Mouse (Mus musculus): ENCODE data around the gene Vangl1. TPM values are rescaled to one million over a fixed set of nuclear protein-coding genes. Genes with fewer than 3 reads are reported as not detected.

The Vangl1 gene
- total and polyA plus RNA-seq, 3 experiments, result not detected

GRCm38 (mm10) chr3:102214299-102214698, 9.8 kb upstream of the Vangl1 start:
- dilution Hi-C loops (cut with MboI; ENCODE audit: extremely low pct_ligation_motif_present, extremely low pct_unique_long_range_greater_than_20kb, low sequenced_read_pairs) (no loop called here), in situ Hi-C loops (cut with MboI; ENCODE audit: low pct_ligation_motif_present, low pct_unique_long_range_greater_than_20kb, low sequenced_read_pairs) (no loop called here)
- H3K9me3 ChIP-seq (replicated peaks; ENCODE audit: low read length), result peaks cover 3% of the 10 kb centered on the region
- no peak overlapping the region for H3K4me2 ChIP-seq (ENCODE audit: insufficient read depth, low read depth, poor library complexity, severe bottlenecking)
- no peak overlapping the region for H3K4me3 ChIP-seq (replicated peaks in 1 of 3; ENCODE audit: low read depth in 2 of 3, low read length in 2 of 3, poor library complexity in 1 of 3)
- H3K36me3 ChIP-seq (replicated peaks in 1 of 2; ENCODE audit: control insufficient read depth in 1 of 2, insufficient read depth in 1 of 2, low read length in 1 of 2), result no peaks in the 10 kb centered on the region
- no peak overlapping the region for H3K9ac ChIP-seq (ENCODE audit: insufficient read depth, low read depth)
- no peaks in the 10 kb centered on the region for H3K27me3 ChIP-seq (replicated peaks)
- peaks cover 0 to 40% of the 10 kb centered on the region in 2 experiments; a peak in 2 of 4 replicates for H3K4me1 ChIP-seq (ENCODE audit: control insufficient read depth in 1 of 2, insufficient read depth in 2 of 2)
- TF ChIP-seq ELF1 (IDR thresholded peaks at IDR 0.05; ENCODE audit: low read depth, low read length), result no peak
- no peak for TF ChIP-seq MAX (IDR thresholded peaks at IDR 0.05; ENCODE audit: low read length)
- TF ChIP-seq GABPA (IDR thresholded peaks at IDR 0.05; ENCODE audit: insufficient replicate concordance, low read depth, low read length), result no peak
- no peak for TF ChIP-seq MYC (IDR thresholded peaks at IDR 0.05; ENCODE audit: low read depth, low read length)
- no peak for TF ChIP-seq UBTF (IDR thresholded peaks at IDR 0.05; ENCODE audit: low read depth, low read length)
- TF ChIP-seq JUN (IDR thresholded peaks at IDR 0.05; ENCODE audit: insufficient read depth, low read depth, low read length), result no peak
- no peak for TF ChIP-seq PAX5 (IDR thresholded peaks at IDR 0.05; ENCODE audit: low read length)
- TF ChIP-seq POLR2A (IDR thresholded peaks at IDR 0.05; ENCODE audit: low read depth, low read length), result no peak
- TF ChIP-seq USF1 (IDR thresholded peaks at IDR 0.05; ENCODE audit: low read depth, low read length), result no peak
- no peak for TF ChIP-seq ETS1 (conservative IDR thresholded peaks at IDR 0.05; ENCODE audit: low read depth, low read length)
- no peak for TF ChIP-seq SIN3A (IDR thresholded peaks at IDR 0.05; ENCODE audit: low read length)
- TF ChIP-seq HCFC1 (IDR thresholded peaks at IDR 0.05; ENCODE audit: low read depth, low read length), result no peak
- no peak for TF ChIP-seq CHD2 (IDR thresholded peaks at IDR 0.05; ENCODE audit: low read length)
- no peak for TF ChIP-seq SMC3 (IDR thresholded peaks at IDR 0.05; ENCODE audit: low read depth, low read length)
- no peak for TF ChIP-seq ZKSCAN1 (IDR thresholded peaks at IDR 0.05; ENCODE audit: borderline replicate concordance, low read depth, low read length)
- TF ChIP-seq CTCF (conservative IDR thresholded peaks at IDR 0.05 in 1 of 2, IDR thresholded peaks at IDR 0.05 in 1 of 2; ENCODE audit: low read depth in 2 of 2, low read length in 2 of 2), result no peak
- no peak for TF ChIP-seq ZMIZ1 (IDR thresholded peaks at IDR 0.05; ENCODE audit: low read depth, low read length)
- no peak for TF ChIP-seq RCOR1 (conservative IDR thresholded peaks at IDR 0.05; ENCODE audit: low read depth, low read length)
- TF ChIP-seq POLR2AphosphoS2 (IDR thresholded peaks at IDR 0.05; ENCODE audit: low read depth, low read length), result no peak
- peak; percentile 51 for DNase-seq (ENCODE audit: extremely low read depth)
- H3K27ac ChIP-seq (ENCODE audit: insufficient read depth, low read depth), result no peak overlapping the region
- no peaks in the 10 kb centered on the region for H3K79me2 ChIP-seq (replicated peaks; ENCODE audit: control insufficient read depth, extremely low read depth, insufficient read depth, poor library complexity, severe bottlenecking)

GRCm38 (mm10) chr3:102212896-102213295, 8.4 kb upstream of the Vangl1 start:
- in situ Hi-C loops (cut with MboI; ENCODE audit: low pct_ligation_motif_present, low pct_unique_long_range_greater_than_20kb, low sequenced_read_pairs), result no loop called here
- no peak overlapping the region for H3K9ac ChIP-seq (ENCODE audit: insufficient read depth, low read depth)
- H3K27me3 ChIP-seq (replicated peaks), result no peaks in the 10 kb centered on the region
- H3K4me2 ChIP-seq (ENCODE audit: insufficient read depth, low read depth, poor library complexity, severe bottlenecking), result no peak overlapping the region
- peaks cover 0 to 40% of the 10 kb centered on the region in 2 experiments; a peak in 2 of 4 replicates for H3K4me1 ChIP-seq (ENCODE audit: control insufficient read depth in 1 of 2, insufficient read depth in 2 of 2)
- no peak for TF ChIP-seq IRF4 (IDR thresholded peaks at IDR 0.05; ENCODE audit: low read depth, low read length)
- no peak for TF ChIP-seq MYC (IDR thresholded peaks at IDR 0.05; ENCODE audit: low read depth, low read length)
- TF ChIP-seq PAX5 (IDR thresholded peaks at IDR 0.05; ENCODE audit: low read length), result no peak
- TF ChIP-seq HCFC1 (IDR thresholded peaks at IDR 0.05; ENCODE audit: low read depth, low read length), result no peak
- TF ChIP-seq USF2 (conservative IDR thresholded peaks at IDR 0.05; ENCODE audit: low read depth, low read length), result no peak
- TF ChIP-seq GABPA (IDR thresholded peaks at IDR 0.05; ENCODE audit: insufficient replicate concordance, low read depth, low read length), result no peak
- TF ChIP-seq ELF1 (IDR thresholded peaks at IDR 0.05; ENCODE audit: low read depth, low read length), result no peak
- TF ChIP-seq UBTF (IDR thresholded peaks at IDR 0.05; ENCODE audit: low read depth, low read length), result no peak
- TF ChIP-seq SMC3 (IDR thresholded peaks at IDR 0.05; ENCODE audit: low read depth, low read length), result no peak
- no peak for TF ChIP-seq POLR2A (IDR thresholded peaks at IDR 0.05; ENCODE audit: low read depth, low read length)
- no peak for TF ChIP-seq USF1 (IDR thresholded peaks at IDR 0.05; ENCODE audit: low read depth, low read length)
- TF ChIP-seq JUN (IDR thresholded peaks at IDR 0.05; ENCODE audit: insufficient read depth, low read depth, low read length), result no peak
- no peak for TF ChIP-seq BHLHE40 (IDR thresholded peaks at IDR 0.05; ENCODE audit: low read depth, low read length)
- TF ChIP-seq EP300 (IDR thresholded peaks at IDR 0.05; ENCODE audit: low read length), result no peak
- TF ChIP-seq CTCF (conservative IDR thresholded peaks at IDR 0.05 in 1 of 2, IDR thresholded peaks at IDR 0.05 in 1 of 2; ENCODE audit: low read depth in 2 of 2, low read length in 2 of 2), result no peak
- TF ChIP-seq MXI1 (IDR thresholded peaks at IDR 0.05; ENCODE audit: low read depth, low read length), result no peak
- no peak for TF ChIP-seq ZKSCAN1 (IDR thresholded peaks at IDR 0.05; ENCODE audit: borderline replicate concordance, low read depth, low read length)
- no peak for TF ChIP-seq MEF2A (IDR thresholded peaks at IDR 0.05; ENCODE audit: borderline replicate concordance, low read depth, low read length)
- no peak for TF ChIP-seq MAZ (IDR thresholded peaks at IDR 0.05; ENCODE audit: low read depth, low read length)
- no peak for TF ChIP-seq MAX (IDR thresholded peaks at IDR 0.05; ENCODE audit: low read length)
- dilution Hi-C loops (cut with MboI; ENCODE audit: extremely low pct_ligation_motif_present, extremely low pct_unique_long_range_greater_than_20kb, low sequenced_read_pairs), result no loop called here
- H3K79me2 ChIP-seq (replicated peaks; ENCODE audit: control insufficient read depth, extremely low read depth, insufficient read depth, poor library complexity, severe bottlenecking), result no peaks in the 10 kb centered on the region
- H3K9me3 ChIP-seq (replicated peaks; ENCODE audit: low read length), result peaks cover 3% of the 10 kb centered on the region
- no peak overlapping the region for H3K27ac ChIP-seq (ENCODE audit: insufficient read depth, low read depth)
- H3K4me3 ChIP-seq (replicated peaks in 1 of 3; ENCODE audit: low read depth in 2 of 3, low read length in 2 of 3, poor library complexity in 1 of 3), result no peak overlapping the region
- peak; percentile 11 for DNase-seq (ENCODE audit: extremely low read depth)
- H3K36me3 ChIP-seq (replicated peaks in 1 of 2; ENCODE audit: control insufficient read depth in 1 of 2, insufficient read depth in 1 of 2, low read length in 1 of 2), result no peaks in the 10 kb centered on the region

Measured in CH12.LX (cell line).